Mouse (Mus musculus): ENCODE data around the gene Sema4b. TPM values are rescaled to one million over a fixed set of nuclear protein-coding genes. Genes with fewer than 3 reads are reported as not detected.

The Sema4b gene
- total and polyA plus RNA-seq, 3 experiments = 1.5 to 9.4 (median 6.7) TPM

- no peak for TF ChIP-seq PAX5 (IDR thresholded peaks at IDR 0.05; ENCODE audit: low read length)
Observed at GRCm38 (mm10) chr7:80269751-80270255, 83.2 kb downstream of the Sema4b start (continued).

- dilution Hi-C loops (cut with MboI; ENCODE audit: extremely low pct_ligation_motif_present, extremely low pct_unique_long_range_greater_than_20kb, low sequenced_read_pairs) = no loop called here
- Histone ChIP-seq H3K27ac (ENCODE audit: insufficient read depth, low read depth) (no peak overlapping the region), H3K36me3 (replicated peaks in 1 of 2; ENCODE audit: control insufficient read depth in 1 of 2, insufficient read depth in 1 of 2, low read length in 1 of 2) (peaks cover 38 to 69% of the 10 kb centered on the region in 2 experiments), H3K27me3 (replicated peaks) (no peaks in the 10 kb centered on the region), H3K4me1 (ENCODE audit: control insufficient read depth in 1 of 2, insufficient read depth in 2 of 2) (peaks cover 6 to 27% of the 10 kb centered on the region in 2 experiments; a peak in 3 of 4 replicates), H3K9ac (ENCODE audit: insufficient read depth, low read depth) (no peak overlapping the region), H3K9me3 (replicated peaks; ENCODE audit: low read length) (no peaks in the 10 kb centered on the region), H3K4me2 (ENCODE audit: insufficient read depth, low read depth, poor library complexity, severe bottlenecking) (no peak overlapping the region), H3K4me3 (replicated peaks in 1 of 3; ENCODE audit: low read depth in 2 of 3, low read length in 2 of 3, poor library complexity in 1 of 3) (no peak overlapping the region), H3K79me2 (replicated peaks; ENCODE audit: control insufficient read depth, extremely low read depth, insufficient read depth, poor library complexity, severe bottlenecking) (peaks cover 18% of the 10 kb centered on the region)
- no peak for DNase-seq (ENCODE audit: extremely low read depth)
- in situ Hi-C loops (cut with MboI; ENCODE audit: low pct_ligation_motif_present, low pct_unique_long_range_greater_than_20kb, low sequenced_read_pairs) = loop anchor here (25.0 kb wide), 1 partner anchor 261 kb away; the partner anchor contains the start of gene Zfp710
- TF ChIP-seq JUND (conservative IDR thresholded peaks at IDR 0.05; ENCODE audit: low read depth, low read length) (no peak), CTCF (conservative IDR thresholded peaks at IDR 0.05 in 1 of 2, IDR thresholded peaks at IDR 0.05 in 1 of 2; ENCODE audit: low read depth in 2 of 2, low read length in 2 of 2) (no peak), SIN3A (IDR thresholded peaks at IDR 0.05; ENCODE audit: low read length) (no peak), ZC3H11A (IDR thresholded peaks at IDR 0.05; ENCODE audit: low read depth, low read length) (no peak), KAT2A (IDR thresholded peaks at IDR 0.05; ENCODE audit: insufficient replicate concordance, low read length) (no peak), ZMIZ1 (IDR thresholded peaks at IDR 0.05; ENCODE audit: low read depth, low read length) (no peak), BHLHE40 (IDR thresholded peaks at IDR 0.05; ENCODE audit: low read depth, low read length) (no peak), CHD2 (IDR thresholded peaks at IDR 0.05; ENCODE audit: low read length) (no peak), MYC (IDR thresholded peaks at IDR 0.05; ENCODE audit: low read depth, low read length) (no peak), CHD1 (IDR thresholded peaks at IDR 0.05; ENCODE audit: low read depth, low read length) (no peak), JUN (IDR thresholded peaks at IDR 0.05; ENCODE audit: insufficient read depth, low read depth, low read length) (no peak), MEF2A (IDR thresholded peaks at IDR 0.05; ENCODE audit: borderline replicate concordance, low read depth, low read length) (no peak), SMC3 (IDR thresholded peaks at IDR 0.05; ENCODE audit: low read depth, low read length) (no peak), POLR2A (IDR thresholded peaks at IDR 0.05; ENCODE audit: low read depth, low read length) (no peak), MAZ (IDR thresholded peaks at IDR 0.05; ENCODE audit: low read depth, low read length) (no peak), GABPA (IDR thresholded peaks at IDR 0.05; ENCODE audit: insufficient replicate concordance, low read depth, low read length) (no peak), E2F4 (IDR thresholded peaks at IDR 0.05; ENCODE audit: insufficient replicate concordance, low read depth, low read length) (no peak), EP300 (IDR thresholded peaks at IDR 0.05; ENCODE audit: low read length) (no peak)
Observed at GRCm38 (mm10) chr7:80273456-80273855, 86.8 kb downstream of the Sema4b start.

Other genes starting within 250 kb of the Sema4b start
- gene Zfp710, start 162.0 kb upstream of the Sema4b start, total RNA-seq (2012; rRNA removed) = 16.2 and 16.3 TPM in 2 replicates
- gene Zfp710, start 162.0 kb upstream of the Sema4b start, total RNA-seq (2014; rRNA removed) = 6.1 and 7.6 TPM in 2 replicates
- gene Zfp710, start 162.0 kb upstream of the Sema4b start, polyA plus RNA-seq (2012; ENCODE audit: insufficient read length, low read depth) = 12.1 and 14.4 TPM in 2 replicates
- gene Idh2, start 71.4 kb upstream of the Sema4b start, total RNA-seq (2012; rRNA removed) = 71.1 and 96.4 TPM in 2 replicates
- gene Idh2, start 71.4 kb upstream of the Sema4b start, total RNA-seq (2014; rRNA removed) = 20.8 and 21.5 TPM in 2 replicates
- gene Idh2, start 71.4 kb upstream of the Sema4b start, polyA plus RNA-seq (2012; ENCODE audit: insufficient read length, low read depth) = 13.6 and 21.1 TPM in 2 replicates
- 69.6 and 73.1 TPM in 2 replicates for gene Cib1, start 46.0 kb downstream of the Sema4b start, total RNA-seq (2012; rRNA removed)
- gene Cib1, start 46.0 kb downstream of the Sema4b start, total RNA-seq (2014; rRNA removed) = 29.1 and 29.5 TPM in 2 replicates
- gene Cib1, start 46.0 kb downstream of the Sema4b start, polyA plus RNA-seq (2012; ENCODE audit: insufficient read length, low read depth) = 48.1 and 51.8 TPM in 2 replicates
- 3.6 and 4.2 TPM in 2 replicates for gene Gdpgp1, start 46.0 kb downstream of the Sema4b start, total RNA-seq (2012; rRNA removed)
- 1.9 and 2.0 TPM in 2 replicates for gene Gdpgp1, start 46.0 kb downstream of the Sema4b start, total RNA-seq (2014; rRNA removed)
- 2.9 and 3.0 TPM in 2 replicates for gene Gdpgp1, start 46.0 kb downstream of the Sema4b start, polyA plus RNA-seq (2012; ENCODE audit: insufficient read length, low read depth)
- 0.59 TPM in 2 replicates for gene Ttll13, start 59.5 kb downstream of the Sema4b start, total RNA-seq (2012; rRNA removed)
- not detected in 2 replicates for gene Ttll13, start 59.5 kb downstream of the Sema4b start, total RNA-seq (2014; rRNA removed)
- gene Ttll13, start 59.5 kb downstream of the Sema4b start, polyA plus RNA-seq (2012; ENCODE audit: insufficient read length, low read depth) = 0.55 TPM in 1 of 2 replicates, not detected in the other
- 32.1 and 33.3 TPM in 2 replicates for gene Ngrn, start 74.4 kb downstream of the Sema4b start, total RNA-seq (2012; rRNA removed)
- gene Ngrn, start 74.4 kb downstream of the Sema4b start, total RNA-seq (2014; rRNA removed) = 43.2 and 45.6 TPM in 2 replicates
- gene Ngrn, start 74.4 kb downstream of the Sema4b start, polyA plus RNA-seq (2012; ENCODE audit: insufficient read length, low read depth) = 28.3 and 30.9 TPM in 2 replicates
- gene Vps33b, start 82.8 kb downstream of the Sema4b start, total RNA-seq (2012; rRNA removed) = 20.6 and 23.2 TPM in 2 replicates
- 15.5 and 15.8 TPM in 2 replicates for gene Vps33b, start 82.8 kb downstream of the Sema4b start, total RNA-seq (2014; rRNA removed)
- 16.6 and 20.4 TPM in 2 replicates for gene Vps33b, start 82.8 kb downstream of the Sema4b start, polyA plus RNA-seq (2012; ENCODE audit: insufficient read length, low read depth)
- gene Prc1, start 107.6 kb downstream of the Sema4b start, total RNA-seq (2012; rRNA removed) = 52.5 and 64.8 TPM in 2 replicates
- 83.0 and 84.4 TPM in 2 replicates for gene Prc1, start 107.6 kb downstream of the Sema4b start, total RNA-seq (2014; rRNA removed)
- gene Prc1, start 107.6 kb downstream of the Sema4b start, polyA plus RNA-seq (2012; ENCODE audit: insufficient read length, low read depth) = 75.6 and 80.4 TPM in 2 replicates
- 16.4 and 18.3 TPM in 2 replicates for gene Rccd1, start 137.6 kb downstream of the Sema4b start, total RNA-seq (2012; rRNA removed)
- gene Rccd1, start 137.6 kb downstream of the Sema4b start, total RNA-seq (2014; rRNA removed) = 14.1 and 18.5 TPM in 2 replicates
- 17.4 and 21.0 TPM in 2 replicates for gene Rccd1, start 137.6 kb downstream of the Sema4b start, polyA plus RNA-seq (2012; ENCODE audit: insufficient read length, low read depth)
- gene Unc45a, start 154.2 kb downstream of the Sema4b start, total RNA-seq (2012; rRNA removed) = 21.8 and 22.6 TPM in 2 replicates
- gene Unc45a, start 154.2 kb downstream of the Sema4b start, total RNA-seq (2014; rRNA removed) = 7.9 and 13.8 TPM in 2 replicates
- gene Unc45a, start 154.2 kb downstream of the Sema4b start, polyA plus RNA-seq (2012; ENCODE audit: insufficient read length, low read depth) = 16.8 and 22.2 TPM in 2 replicates
- gene Hddc3, start 156.3 kb downstream of the Sema4b start, total RNA-seq (2012; rRNA removed) = 9.6 and 12.6 TPM in 2 replicates
- 3.1 and 5.5 TPM in 2 replicates for gene Hddc3, start 156.3 kb downstream of the Sema4b start, total RNA-seq (2014; rRNA removed)
- gene Hddc3, start 156.3 kb downstream of the Sema4b start, polyA plus RNA-seq (2012; ENCODE audit: insufficient read length, low read depth) = 2.6 and 4.6 TPM in 2 replicates
- gene Man2a2, start 184.5 kb downstream of the Sema4b start, total RNA-seq (2012; rRNA removed) = 46.3 and 48.3 TPM in 2 replicates
- gene Man2a2, start 184.5 kb downstream of the Sema4b start, total RNA-seq (2014; rRNA removed) = 12.5 and 14.3 TPM in 2 replicates
- 33.6 and 44.3 TPM in 2 replicates for gene Man2a2, start 184.5 kb downstream of the Sema4b start, polyA plus RNA-seq (2012; ENCODE audit: insufficient read length, low read depth)
- 7.1 and 9.8 TPM in 2 replicates for gene Fes, start 201.1 kb downstream of the Sema4b start, total RNA-seq (2012; rRNA removed)
- 4.3 and 6.5 TPM in 2 replicates for gene Fes, start 201.1 kb downstream of the Sema4b start, total RNA-seq (2014; rRNA removed)
- 11.7 and 16.2 TPM in 2 replicates for gene Fes, start 201.1 kb downstream of the Sema4b start, polyA plus RNA-seq (2012; ENCODE audit: insufficient read length, low read depth)
- gene Furin, start 218.6 kb downstream of the Sema4b start, total RNA-seq (2012; rRNA removed) = 11.1 and 13.5 TPM in 2 replicates
- gene Furin, start 218.6 kb downstream of the Sema4b start, total RNA-seq (2014; rRNA removed) = 1.1 and 1.5 TPM in 2 replicates
- gene Furin, start 218.6 kb downstream of the Sema4b start, polyA plus RNA-seq (2012; ENCODE audit: insufficient read length, low read depth) = 17.0 and 20.9 TPM in 2 replicates